Mouse (Mus musculus) lung, embryonic 14.5 days (tissue): ENCODE data around the gene Gpx1. TPM values are rescaled to one million over a fixed set of nuclear protein-coding genes. Genes with fewer than 3 reads are reported as not detected.
A peak's percentile ranks its signal among the peaks of the same experiment; 100 is the strongest.
"Not testable (repeated sequence)": the region's sequence is repeated elsewhere in the genome, so short reads cannot be mapped to it uniquely, and the experiment has no call there.

ENCODE experiments used
- ATAC-seq: fragments of 200-750 bp; cut with Nextera tagmentation; 2 replicates; pipeline ENCODE4 v1.8.0; 2017; ENCODE audit warnings: mild to moderate bottlenecking, moderate TSS enrichment, moderate library complexity; ENCODE audit not compliant: insufficient read depth
- DNase-seq: peaks from one replicate; pipeline ENCODE4 v3.0.0-alpha.2; 2015
- H3K27ac ChIP-seq: fragments of 300-500 bp; sonication (generic); 2 replicates; pipeline ENCODE4 v1.5.1; 2014; ENCODE audit warnings: low read depth, mild to moderate bottlenecking, moderate library complexity
- H3K27me3 ChIP-seq: fragments of 300-500 bp; sonication (generic); 2 replicates; pipeline ENCODE4 v1.6.1; 2014; ENCODE audit warnings: low read length, control low read depth; ENCODE audit not compliant: insufficient read depth
- H3K36me3 ChIP-seq: fragments of 300-500 bp; sonication (generic); 2 replicates; pipeline ENCODE4 v1.6.1; 2014; ENCODE audit warnings: control low read depth; ENCODE audit not compliant: insufficient read depth
- H3K4me1 ChIP-seq: fragments of 300-500 bp; sonication (generic); 2 replicates; pipeline ENCODE4 v1.6.1; 2014; ENCODE audit warnings: antibody characterized with exemption, control low read depth; ENCODE audit not compliant: insufficient read depth
- H3K4me2 ChIP-seq: fragments of 300-500 bp; sonication (generic); 2 replicates; pipeline ENCODE4 v1.6.1; 2014; ENCODE audit warnings: mild to moderate bottlenecking
- H3K4me3 ChIP-seq: fragments of 300-500 bp; sonication (generic); 2 replicates; pipeline ENCODE4 v1.5.1; 2014; ENCODE audit warnings: low read depth, low read length
- H3K9ac ChIP-seq: fragments of 300-500 bp; sonication (generic); 2 replicates; pipeline ENCODE4 v1.6.1; 2014
- H3K9me3 ChIP-seq: fragments of 300-500 bp; sonication (generic); 2 replicates; pipeline ENCODE4 v1.6.1; 2016; ENCODE audit warnings: low read depth, low read length, control low read depth
- CTCF ChIP-seq: IDR thresholded peaks from 2 replicates; pipeline ENCODE4 v1.5.1; 2016; ENCODE audit warnings: antibody characterized with exemption, low read depth
- WGBS: fragments of 180-500 bp; shearing (Covaris S2); extraction: QIAGEN DNeasy Blood & Tissue Kit; methylation state at CpG from one replicate; pipeline ENCODE4 v1.1.7; 2014; 5-methylcytosine and 5-hydroxymethylcytosine counted together
- polyA plus RNA-seq: library from polyadenylated mRNA; unstranded; fragments of >200 nt; fragmentation: Nextera tagmentation; extraction: Ambion mirVana; gene quantifications from 2 replicates; pipeline ENCODE4 v1.2.1, GENCODE M21; 2014

Gene Gpx1
- polyA plus RNA-seq, 1 experiment from 2014 or later = 664 TPM

GRCm38 (mm10) chr9:108317572-108317971, 21.1 kb upstream of the Gpx1 start:
- 91% methylated on average over 3 of the region's 3 CpGs for WGBS
- Histone ChIP-seq H3K36me3 (peaks cover 38% of the 10 kb centered on the region), H3K4me3 (no peak overlapping the region), H3K9ac (no peak overlapping the region), H3K27ac (no peak overlapping the region), H3K27me3 (no peaks in the 10 kb centered on the region), H3K4me2 (no peak overlapping the region), H3K4me1 (no peaks in the 10 kb centered on the region), H3K9me3 (no peaks in the 10 kb centered on the region)
- ATAC-seq (no peak), DNase-seq (no peak)
- peak; percentile 33 for TF ChIP-seq CTCF

DNA sequence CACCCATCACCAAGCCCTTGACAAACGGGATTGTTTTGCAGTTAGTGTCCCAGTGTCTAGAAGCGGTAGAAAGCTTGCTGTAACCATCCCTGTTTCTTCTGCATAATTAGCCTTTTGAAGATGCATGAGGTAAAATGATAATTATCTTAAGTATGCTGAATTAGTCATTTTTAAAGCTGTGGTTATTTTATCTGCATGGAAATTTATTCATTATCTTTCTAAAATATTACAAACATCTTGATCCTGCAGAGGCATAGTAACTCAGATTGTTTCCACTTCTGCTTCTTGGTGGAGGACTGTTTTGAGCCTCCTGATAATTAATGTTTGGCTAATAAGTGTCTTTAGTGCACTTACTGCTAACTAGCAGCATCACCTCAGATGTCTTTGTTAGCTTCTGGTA, 20.2 kb upstream of the Gpx1 start:
- ATAC-seq = no peak
- Histone ChIP-seq H3K36me3 (peaks cover 38% of the 10 kb centered on the region), H3K4me2 (no peak overlapping the region), H3K9me3 (no peaks in the 10 kb centered on the region), H3K4me1 (no peaks in the 10 kb centered on the region), H3K4me3 (no peak overlapping the region), H3K27me3 (no peaks in the 10 kb centered on the region), H3K9ac (no peak overlapping the region), H3K27ac (no peak overlapping the region)
- DNase-seq = no peak
- 87% methylated on average over 2 of the region's 2 CpGs for WGBS
- TF ChIP-seq CTCF = no peak

DNA sequence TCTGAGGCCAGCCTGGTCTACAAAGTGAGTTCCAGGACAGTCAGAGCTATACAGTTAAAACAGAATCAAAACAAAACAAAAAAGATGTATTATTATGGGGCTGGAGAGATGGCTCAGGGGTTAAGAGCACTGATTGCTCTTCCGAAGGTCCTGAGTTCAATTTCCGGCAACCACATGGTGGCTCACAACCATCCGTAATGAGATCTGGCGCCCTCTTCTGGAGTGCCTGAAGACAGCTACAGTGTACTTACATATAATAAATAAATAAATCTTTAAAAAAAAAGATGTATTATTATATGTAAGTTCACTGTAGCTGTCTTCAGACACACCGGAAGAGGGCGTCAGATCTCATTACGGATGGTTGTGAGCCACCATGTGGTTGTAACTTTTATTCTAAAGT, 16.6 kb upstream of the Gpx1 start:
- H3K27ac ChIP-seq, H3K4me1 ChIP-seq, H3K9ac ChIP-seq, H3K4me3 ChIP-seq, ATAC-seq, H3K9me3 ChIP-seq, H3K27me3 ChIP-seq, DNase-seq, H3K4me2 ChIP-seq: not testable (repeated sequence)
- H3K36me3 ChIP-seq = peaks cover 32% of the 10 kb centered on the region
- TF ChIP-seq CTCF = 0 out of 2 replicates have a peak, but pooled peaks have one; percentile 7
- 91% methylated on average over 7 of the region's 7 CpGs for WGBS

DNA sequence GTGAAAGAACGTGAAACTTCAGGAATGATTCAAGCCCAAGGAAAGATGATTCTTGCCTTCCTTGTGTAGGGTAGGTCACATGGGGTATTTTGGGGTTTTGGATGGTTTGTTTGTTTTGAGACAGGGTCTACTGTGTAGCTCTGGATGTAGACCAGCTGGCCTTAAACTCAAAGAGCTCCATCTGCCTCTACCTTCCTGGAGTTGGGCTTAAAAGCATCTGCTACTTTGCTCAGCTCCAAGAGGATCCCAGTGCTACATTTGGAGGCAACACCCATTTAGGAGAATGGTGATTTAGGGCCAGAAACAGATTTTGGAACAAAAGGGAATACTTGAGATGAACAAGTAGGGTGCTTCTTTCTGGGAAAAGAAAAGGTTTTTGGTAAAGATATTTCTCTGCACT, 13.9 kb upstream of the Gpx1 start:
- H3K4me2 ChIP-seq = no peak overlapping the region
- H3K9ac ChIP-seq = no peak overlapping the region
- H3K27me3 ChIP-seq = no peaks in the 10 kb centered on the region
- 86% methylated on average over 1 of the region's 1 CpGs for WGBS
- H3K27ac ChIP-seq = no peak overlapping the region
- no peak for ATAC-seq
- no peaks in the 10 kb centered on the region for H3K4me1 ChIP-seq
- no peak for DNase-seq
- no peaks in the 10 kb centered on the region for H3K9me3 ChIP-seq
- H3K4me3 ChIP-seq = no peak overlapping the region
- no peak for TF ChIP-seq CTCF
- H3K36me3 ChIP-seq = peaks cover 45% of the 10 kb centered on the region

DNA sequence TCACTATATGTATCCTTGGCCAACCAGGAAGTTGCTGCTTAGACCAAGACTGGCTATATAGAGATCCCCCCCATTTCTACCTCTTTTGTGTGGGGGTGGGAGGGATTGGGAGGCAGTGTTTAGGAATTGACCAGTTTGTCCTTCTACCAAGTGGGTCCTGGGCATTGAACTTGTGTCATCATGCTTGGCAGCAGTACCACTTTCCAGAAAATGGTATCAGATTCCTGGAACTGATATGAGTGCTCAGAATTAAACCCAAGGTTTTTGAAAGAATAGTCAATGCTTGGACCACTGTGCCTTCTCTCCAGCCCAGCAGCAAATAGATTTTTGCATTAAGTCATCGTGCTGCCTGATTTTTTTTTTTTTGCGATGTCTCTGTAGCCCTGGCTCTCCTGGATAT, 12.9 kb upstream of the Gpx1 start:
- ATAC-seq (no peak), DNase-seq (no peak)
- Histone ChIP-seq H3K27me3 (no peaks in the 10 kb centered on the region), H3K9ac (no peak overlapping the region), H3K27ac (no peak overlapping the region), H3K4me3 (no peak overlapping the region), H3K9me3 (no peaks in the 10 kb centered on the region), H3K4me1 (no peaks in the 10 kb centered on the region), H3K4me2 (no peak overlapping the region), H3K36me3 (peaks cover 49% of the 10 kb centered on the region)
- 97% methylated on average over 2 of the region's 2 CpGs for WGBS
- no peak for TF ChIP-seq CTCF

GRCm38 (mm10) chr9:108337848-108338550, 704 bp upstream of the Gpx1 start:
- Histone ChIP-seq H3K9ac (no peak overlapping the region), H3K4me1 (peaks cover 3% of the 10 kb centered on the region), H3K9me3 (no peaks in the 10 kb centered on the region), H3K27ac (peak overlapping the region; percentile 96), H3K27me3 (no peaks in the 10 kb centered on the region), H3K4me2 (peak overlapping the region; percentile 85), H3K4me3 (peak overlapping the region; percentile 81; the same call in 1 of the 2 replicates), H3K36me3 (peaks cover 51% of the 10 kb centered on the region)
- TF ChIP-seq CTCF = no peak
- no peak for DNase-seq
- ATAC-seq = no peak
- 67% methylated on average over 10 of the region's 10 CpGs for WGBS

- ATAC-seq (peak; percentile 13), DNase-seq (no peak)
- peak overlapping the region; percentile 85 for H3K4me2 ChIP-seq
- H3K27ac ChIP-seq = peak overlapping the region; percentile 96
- peak overlapping the region; percentile 81 for H3K4me3 ChIP-seq
- TF ChIP-seq CTCF = no peak
- no peaks in the 10 kb centered on the region for H3K9me3 ChIP-seq
- no peaks in the 10 kb centered on the region for H3K27me3 ChIP-seq
- peaks cover 3% of the 10 kb centered on the region for H3K4me1 ChIP-seq
- 30% methylated on average over 6 of the region's 6 CpGs for WGBS
- peak overlapping the region; percentile 87 for H3K9ac ChIP-seq
- peaks cover 46% of the 10 kb centered on the region for H3K36me3 ChIP-seq
Measured at GRCm38 (mm10) chr9:108338551-108338885, 185 bp upstream of the Gpx1 start.

DNA sequence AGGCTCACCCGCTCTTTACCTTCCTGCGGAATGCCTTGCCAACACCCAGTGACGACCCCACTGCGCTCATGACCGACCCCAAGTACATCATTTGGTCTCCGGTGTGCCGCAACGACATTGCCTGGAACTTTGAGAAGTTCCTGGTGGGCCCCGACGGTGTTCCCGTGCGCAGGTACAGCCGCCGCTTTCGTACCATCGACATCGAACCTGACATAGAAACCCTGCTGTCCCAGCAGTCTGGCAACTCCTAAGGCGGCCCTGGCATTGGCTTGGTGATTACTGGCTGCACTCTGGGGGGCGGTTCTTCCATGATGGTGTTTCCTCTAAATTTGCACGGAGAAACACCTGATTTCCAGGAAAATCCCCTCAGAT, 1.2 kb downstream of the Gpx1 start:
- DNase-seq (peak; percentile 27), ATAC-seq (no peak)
- peak overlapping the region; percentile 96 for H3K27ac ChIP-seq
- H3K9me3 ChIP-seq = no peaks in the 10 kb centered on the region
- no peak for TF ChIP-seq CTCF
- H3K27me3 ChIP-seq = no peaks in the 10 kb centered on the region
- H3K4me1 ChIP-seq = peaks cover 3% of the 10 kb centered on the region
- peak overlapping the region; percentile 85 for H3K4me2 ChIP-seq
- peak overlapping the region; percentile 87 for H3K9ac ChIP-seq
- H3K36me3 ChIP-seq = peaks cover 32% of the 10 kb centered on the region
- peak overlapping the region; percentile 81 for H3K4me3 ChIP-seq
- WGBS = 8% methylated on average over 20 of the region's 20 CpGs
